Mouse (Mus musculus) hindbrain, embryonic 12.5 days (tissue): ENCODE measurements around the gene Atp2b2. TPM values are rescaled to one million over a fixed set of nuclear protein-coding genes. Genes with fewer than 3 reads are reported as not detected.
A peak's percentile ranks its signal among the peaks of the same experiment; 100 is the strongest.

Experiments
- ATAC-seq: fragments of 200-750 bp; cut with Nextera tagmentation; 2 replicates; pipeline ENCODE4 v1.8.0; 2017; ENCODE audit warnings: moderate TSS enrichment; ENCODE audit not compliant: low FRiP score
- H3K27ac ChIP-seq: fragments of 300-500 bp; sonication (generic); 2 replicates; pipeline ENCODE4 v1.5.1; 2016; ENCODE audit warnings: mild to moderate bottlenecking
- H3K27me3 ChIP-seq: fragments of 300-500 bp; sonication (generic); 2 replicates; pipeline ENCODE4 v1.6.1; 2016; ENCODE audit warnings: mild to moderate bottlenecking
- H3K36me3 ChIP-seq: fragments of 300-500 bp; sonication (generic); 2 replicates; pipeline ENCODE4 v1.6.1; 2016; ENCODE audit warnings: mild to moderate bottlenecking
- H3K4me1 ChIP-seq: fragments of 300-500 bp; sonication (generic); 2 replicates; pipeline ENCODE4 v1.6.1; 2016
- H3K4me2 ChIP-seq: fragments of 300-500 bp; sonication (generic); replicated peaks from 2 replicates; pipeline ENCODE4 v1.6.1; 2016; ENCODE audit warnings: mild to moderate bottlenecking
- H3K4me3 ChIP-seq: fragments of 300-500 bp; sonication (generic); 2 replicates; pipeline ENCODE4 v1.5.1; 2016; ENCODE audit warnings: mild to moderate bottlenecking
- H3K9ac ChIP-seq: fragments of 300-500 bp; sonication (generic); 2 replicates; pipeline ENCODE4 v1.6.1; 2016; ENCODE audit warnings: mild to moderate bottlenecking, moderate library complexity
- H3K9me3 ChIP-seq: fragments of 300-500 bp; sonication (generic); replicated peaks from 2 replicates; pipeline ENCODE4 v1.6.1; 2016; ENCODE audit warnings: mild to moderate bottlenecking
- WGBS: fragments of 180-500 bp; shearing (Covaris S2); methylation state at CpG from one replicate; pipeline ENCODE4 v1.1.7; 2016; 5-methylcytosine and 5-hydroxymethylcytosine counted together
- polyA plus RNA-seq: library from polyadenylated mRNA; unstranded; fragments of >200 nt; fragmentation: Nextera tagmentation; extraction: Ambion mirVana; gene quantifications from 2 replicates; pipeline ENCODE4 v1.2.1, GENCODE M21; 2016

The Atp2b2 gene
- 12.1 and 12.4 TPM in 2 replicates for polyA plus RNA-seq

GRCm38 (mm10) chr6:114042332-114042731, at the start of gene Atp2b2:
TSS of gene Atp2b2 (minus strand) at chr6:114042613.
- 27% methylated on average over 12 of the region's 12 CpGs for WGBS
- H3K4me2 ChIP-seq: peak within 1 kb of the TSS; percentile 99
- H3K9ac ChIP-seq: peak within 1 kb of the TSS; percentile 74
- H3K9me3 ChIP-seq: no peaks in the 10 kb centered on the region
- H3K4me1 ChIP-seq: peaks cover 4% of the 10 kb centered on the region
- no peaks in the 10 kb centered on the region for H3K36me3 ChIP-seq
- H3K27me3 ChIP-seq: peaks cover 59% of the 10 kb centered on the region
- no peak within 1 kb of the TSS for H3K27ac ChIP-seq
- peak within 1 kb of the TSS; percentile 59 for H3K4me3 ChIP-seq
- ATAC-seq: no peak

GRCm38 (mm10) chr6:114089626-114090025, 47.2 kb upstream of the Atp2b2 start:
- Histone ChIP-seq H3K9ac (no peak overlapping the region), H3K27me3 (peaks cover 17% of the 10 kb centered on the region), H3K4me2 (no peak overlapping the region), H3K9me3 (no peaks in the 10 kb centered on the region), H3K27ac (no peak overlapping the region), H3K36me3 (no peaks in the 10 kb centered on the region), H3K4me1 (peaks cover 23% of the 10 kb centered on the region), H3K4me3 (no peak overlapping the region)
- peak; percentile 43 for ATAC-seq
- 22% methylated on average over 5 of the region's 5 CpGs for WGBS

DNA sequence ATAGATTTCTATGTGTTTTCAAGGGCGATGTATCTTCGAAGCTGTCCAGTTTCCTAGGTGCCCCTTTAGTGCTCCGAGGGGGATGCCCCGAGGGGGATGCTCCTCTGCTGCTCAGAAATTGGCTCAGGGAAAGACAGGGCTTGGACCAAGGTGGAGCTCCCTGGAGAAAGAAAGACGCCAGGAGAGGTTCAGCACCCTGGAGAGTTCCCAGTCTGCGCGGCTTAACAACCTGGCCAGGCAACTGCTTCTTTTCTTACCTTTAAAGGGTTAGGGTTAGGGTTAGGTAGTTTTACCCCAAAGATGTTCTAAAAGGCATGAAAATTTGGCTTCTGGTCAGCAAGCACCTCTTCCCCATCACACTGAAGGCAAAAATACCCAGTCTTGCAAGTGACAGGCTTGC, 44.7 kb upstream of the Atp2b2 start:
- H3K4me3 ChIP-seq: no peak overlapping the region
- no peak for ATAC-seq
- H3K9me3 ChIP-seq: no peaks in the 10 kb centered on the region
- H3K9ac ChIP-seq: no peak overlapping the region
- peaks cover 17% of the 10 kb centered on the region for H3K27me3 ChIP-seq
- 27% methylated on average over 7 of the region's 7 CpGs for WGBS
- H3K4me2 ChIP-seq: no peak overlapping the region
- no peak overlapping the region for H3K27ac ChIP-seq
- H3K36me3 ChIP-seq: no peaks in the 10 kb centered on the region
- peaks cover 2% of the 10 kb centered on the region for H3K4me1 ChIP-seq

DNA sequence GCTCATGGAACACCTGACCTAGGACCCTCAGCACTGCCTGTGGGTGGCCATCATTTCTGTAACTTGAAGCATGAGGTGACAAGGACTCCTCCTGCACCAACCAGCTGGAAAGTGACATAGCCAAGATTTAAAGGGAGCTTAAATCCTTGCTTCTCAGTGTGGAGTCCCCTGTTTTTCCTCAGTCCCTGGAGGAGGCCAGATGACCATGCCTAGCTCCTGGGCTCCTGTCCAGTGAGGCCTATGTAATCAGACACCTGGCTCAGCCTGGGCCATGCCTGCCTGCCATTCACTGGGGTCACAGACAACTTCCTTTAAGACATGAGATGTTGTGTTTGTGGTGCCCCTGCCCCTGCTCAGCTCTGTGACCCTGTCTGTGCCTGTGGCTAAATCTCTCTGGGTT, 36.1 kb upstream of the Atp2b2 start:
- H3K9me3 ChIP-seq: no peaks in the 10 kb centered on the region
- no peak for ATAC-seq
- no peaks in the 10 kb centered on the region; the same call in 1 of the 2 replicates for H3K4me1 ChIP-seq
- H3K4me2 ChIP-seq: no peak overlapping the region
- H3K4me3 ChIP-seq: no peak overlapping the region
- H3K36me3 ChIP-seq: no peaks in the 10 kb centered on the region
- 0 out of 2 replicates have a peak, but pooled peaks cover 4% of the 10 kb centered on the region for H3K27me3 ChIP-seq
- no peak overlapping the region for H3K27ac ChIP-seq
- H3K9ac ChIP-seq: no peak overlapping the region

GRCm38 (mm10) chr6:114076560-114076959, 34.1 kb upstream of the Atp2b2 start:
- peak; percentile 48; the same call in 1 of the 2 replicates for ATAC-seq
- Histone ChIP-seq H3K4me3 (no peak overlapping the region), H3K9ac (no peak overlapping the region), H3K27me3 (peaks cover 8% of the 10 kb centered on the region; the same call in 1 of the 2 replicates), H3K4me2 (no peak overlapping the region), H3K27ac (no peak overlapping the region), H3K9me3 (no peaks in the 10 kb centered on the region), H3K36me3 (no peaks in the 10 kb centered on the region), H3K4me1 (no peaks in the 10 kb centered on the region; the same call in 1 of the 2 replicates)
- 66% methylated on average over 3 of the region's 3 CpGs for WGBS

GRCm38 (mm10) chr6:114076061-114076460, 33.6 kb upstream of the Atp2b2 start:
- Histone ChIP-seq H3K27me3 (peaks cover 8% of the 10 kb centered on the region; the same call in 1 of the 2 replicates), H3K36me3 (no peaks in the 10 kb centered on the region), H3K4me3 (no peak overlapping the region), H3K4me2 (no peak overlapping the region), H3K4me1 (no peaks in the 10 kb centered on the region; the same call in 1 of the 2 replicates), H3K9me3 (no peaks in the 10 kb centered on the region), H3K9ac (no peak overlapping the region), H3K27ac (no peak overlapping the region)
- ATAC-seq: no peak
- WGBS: 58% methylated on average over 5 of the region's 5 CpGs

- Histone ChIP-seq H3K27me3 (peaks cover 8% of the 10 kb centered on the region; the same call in 1 of the 2 replicates), H3K36me3 (no peaks in the 10 kb centered on the region), H3K4me1 (no peaks in the 10 kb centered on the region; the same call in 1 of the 2 replicates), H3K4me2 (no peak overlapping the region), H3K4me3 (no peak overlapping the region), H3K9me3 (no peaks in the 10 kb centered on the region), H3K27ac (no peak overlapping the region), H3K9ac (no peak overlapping the region)
- ATAC-seq: no peak
- WGBS: 62% methylated on average over 10 of the region's 10 CpGs
These were observed 32.5 kb upstream of the Atp2b2 start for GRCm38 (mm10) chr6:114074929-114075328.

GRCm38 (mm10) chr6:114074256-114074655, 31.8 kb upstream of the Atp2b2 start:
- Histone ChIP-seq H3K4me2 (no peak overlapping the region), H3K4me1 (no peaks in the 10 kb centered on the region; the same call in 1 of the 2 replicates), H3K27ac (no peak overlapping the region), H3K9ac (no peak overlapping the region), H3K36me3 (no peaks in the 10 kb centered on the region), H3K4me3 (no peak overlapping the region), H3K9me3 (no peaks in the 10 kb centered on the region), H3K27me3 (peaks cover 8% of the 10 kb centered on the region; the same call in 1 of the 2 replicates)
- no peak for ATAC-seq
- 45% methylated on average over 1 of the region's 1 CpGs for WGBS

DNA sequence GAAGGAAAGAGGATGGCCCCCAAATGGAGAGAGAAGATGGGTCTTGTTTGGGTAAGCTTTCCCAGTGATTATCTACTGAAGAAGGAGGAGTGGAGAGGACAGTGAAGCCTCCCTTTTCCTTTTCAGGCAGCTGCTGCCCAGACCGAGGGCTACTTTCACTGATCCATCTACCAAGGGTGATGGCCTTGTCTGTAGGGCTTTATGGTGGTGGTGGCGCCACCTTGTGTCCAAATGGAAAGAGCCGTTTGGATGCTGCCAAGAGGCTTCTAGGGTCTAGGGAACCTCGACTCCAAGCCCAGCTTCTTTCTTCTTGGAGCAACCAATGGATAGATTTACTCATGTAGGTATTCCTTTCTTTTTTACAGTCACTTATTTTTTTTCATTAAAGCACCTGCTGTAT, 29.2 kb upstream of the Atp2b2 start:
- Histone ChIP-seq H3K4me2 (no peak overlapping the region), H3K36me3 (no peaks in the 10 kb centered on the region), H3K9ac (no peak overlapping the region), H3K4me3 (no peak overlapping the region), H3K27me3 (peaks cover 8% of the 10 kb centered on the region; the same call in 1 of the 2 replicates), H3K4me1 (no peaks in the 10 kb centered on the region; the same call in 1 of the 2 replicates), H3K27ac (no peak overlapping the region), H3K9me3 (no peaks in the 10 kb centered on the region)
- no peak for ATAC-seq
- 11% methylated on average over 4 of the region's 4 CpGs for WGBS

- Histone ChIP-seq H3K9me3 (no peaks in the 10 kb centered on the region), H3K4me3 (no peak overlapping the region), H3K4me2 (no peak overlapping the region), H3K27me3 (no peaks in the 10 kb centered on the region), H3K9ac (no peak overlapping the region), H3K36me3 (no peaks in the 10 kb centered on the region), H3K4me1 (0 out of 2 replicates have a peak, but pooled peaks cover 2% of the 10 kb centered on the region), H3K27ac (no peak overlapping the region)
- WGBS: 100% methylated on average over 2 of the region's 2 CpGs
- ATAC-seq: no peak
These were observed 20.7 kb upstream of the Atp2b2 start for GRCm38 (mm10) chr6:114063100-114063499.

- Histone ChIP-seq H3K9ac (no peak overlapping the region), H3K4me3 (no peak overlapping the region), H3K4me2 (no peak overlapping the region), H3K4me1 (0 out of 2 replicates have a peak, but pooled peaks cover 2% of the 10 kb centered on the region), H3K36me3 (no peaks in the 10 kb centered on the region), H3K27me3 (no peaks in the 10 kb centered on the region), H3K9me3 (no peaks in the 10 kb centered on the region), H3K27ac (no peak overlapping the region)
- no peak for ATAC-seq
These were observed 20.3 kb upstream of the Atp2b2 start for GRCm38 (mm10) chr6:114062688-114063087.

- Histone ChIP-seq H3K4me3 (no peak overlapping the region), H3K36me3 (no peaks in the 10 kb centered on the region), H3K4me2 (no peak overlapping the region), H3K9ac (no peak overlapping the region), H3K9me3 (no peaks in the 10 kb centered on the region), H3K27me3 (no peaks in the 10 kb centered on the region), H3K27ac (no peak overlapping the region), H3K4me1 (0 out of 2 replicates have a peak, but pooled peaks cover 2% of the 10 kb centered on the region)
- WGBS: 82% methylated on average over 7 of the region's 7 CpGs
- no peak for ATAC-seq
These were observed 16.8 kb upstream of the Atp2b2 start for GRCm38 (mm10) chr6:114059206-114059605.
